Mouse (Mus musculus) liver (tissue): ENCODE measurements at regions not wholly inside any gene's neighbourhood (a gene's known extent, or its start where the extent isn't known, plus 50 kb on each side); places are given as distances from the start of the nearest gene placed in this dataset.
A peak's percentile ranks its signal among the peaks of the same experiment; 100 is the strongest.
"Not testable (repeated sequence)": the region's sequence is repeated elsewhere in the genome, so short reads cannot be mapped to it uniquely, and the experiment has no call there.

Experiments
- DNase-seq: peaks from one replicate; pipeline ENCODE4 v3.0.0-alpha.2; 2020; ENCODE audit warnings: mixed read lengths

- no peak for DNase-seq
Measured at GRCm38 (mm10) chr2:84042793-84043192, 52.4 kb downstream of the Gm13691 start.

- peak; percentile 68 for DNase-seq
Measured at GRCm38 (mm10) chr2:84048398-84049140, 58.2 kb downstream of the Gm13691 start.

- peak; percentile 71 for DNase-seq
Measured at GRCm38 (mm10) chr2:84051883-84052331, 61.6 kb downstream of the Gm13691 start.

- peak; percentile 83 for DNase-seq
Measured at GRCm38 (mm10) chr2:84059246-84059645, 68.9 kb downstream of the Gm13691 start.

- DNase-seq: no peak
Measured at GRCm38 (mm10) chr2:84061221-84061620, 70.9 kb downstream of the Gm13691 start.

GRCm38 (mm10) chr2:84064371-84064770 lies 74.0 kb downstream of the Gm13691 start:
- no peak for DNase-seq

- DNase-seq: no peak
Measured at GRCm38 (mm10) chr2:84065061-84065460, 74.7 kb downstream of the Gm13691 start.

GRCm38 (mm10) chr2:84065749-84066148 lies 75.4 kb downstream of the Gm13691 start:
- DNase-seq: no peak

- DNase-seq: no peak
Measured at GRCm38 (mm10) chr2:84066151-84066693, 75.9 kb downstream of the Gm13691 start.

- no peak for DNase-seq
Measured at GRCm38 (mm10) chr2:84066785-84067526, 76.6 kb downstream of the Gm13691 start.

- no peak for DNase-seq
Measured at GRCm38 (mm10) chr2:84068617-84069016, 78.3 kb downstream of the Gm13691 start.

GRCm38 (mm10) chr2:84069411-84069810 lies 79.1 kb downstream of the Gm13691 start:
- DNase-seq: not testable (repeated sequence)

GRCm38 (mm10) chr2:84072881-84073583 lies 82.7 kb downstream of the Gm13691 start:
- DNase-seq: no peak

- DNase-seq: no peak
Measured at GRCm38 (mm10) chr2:84075944-84076343, 85.6 kb downstream of the Gm13691 start.

GRCm38 (mm10) chr2:84079284-84079683 lies 88.9 kb downstream of the Gm13691 start:
- peak; percentile 65 for DNase-seq

- DNase-seq: no peak
Measured at GRCm38 (mm10) chr2:84080228-84080627, 89.9 kb downstream of the Gm13691 start.

GRCm38 (mm10) chr2:84094751-84095150 lies 104.4 kb downstream of the Gm13691 start:
- DNase-seq: no peak

GRCm38 (mm10) chr2:84098746-84099145 lies 108.4 kb downstream of the Gm13691 start:
- DNase-seq: no peak

- no peak for DNase-seq
Measured at GRCm38 (mm10) chr2:84113562-84113961, 123.2 kb downstream of the Gm13691 start.

- no peak for DNase-seq
Measured at GRCm38 (mm10) chr2:84119839-84120238, 129.5 kb downstream of the Gm13691 start.

GRCm38 (mm10) chr2:84127586-84127985 lies 137.2 kb downstream of the Gm13691 start:
- no peak for DNase-seq

- DNase-seq: no peak
Measured at GRCm38 (mm10) chr2:84161742-84162141, 171.4 kb downstream of the Gm13691 start.

GRCm38 (mm10) chr2:84173450-84173849 lies 183.1 kb downstream of the Gm13691 start:
- DNase-seq: no peak
